In the genomic region with DNA sequence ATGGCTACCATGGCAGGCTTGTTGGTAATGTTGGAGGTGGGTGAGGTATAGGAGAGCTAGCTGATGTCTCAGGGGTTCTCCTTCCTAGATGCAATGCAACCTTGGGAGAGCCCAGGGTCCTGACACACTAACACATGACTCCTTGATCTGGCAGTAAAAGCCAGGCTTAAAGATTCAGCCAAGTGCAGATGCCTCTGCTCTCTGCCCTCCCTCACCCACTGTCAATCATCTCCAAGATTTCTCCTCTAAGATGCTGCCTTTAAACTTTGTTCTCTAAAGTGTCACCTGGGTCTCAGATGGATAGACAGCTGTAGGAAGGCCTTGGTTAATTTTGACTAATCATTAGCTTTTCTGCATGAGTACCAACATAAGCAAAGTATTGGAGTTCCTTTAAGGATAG, we compare ENCODE assay signal across 19 mouse cellular contexts.
DNase-seq lines count a peak whose midpoint lies in the region; ATAC-seq and TF ChIP-seq lines count a peak whose summit lies in the region.
"Had no signal": no experiment of that assay in that cellular context is flagged by ENCODE, and none has a peak within 500 bp of the region (broad histone marks: within the 10 kb centered on the region; RNA-seq: fewer than 3 reads in every experiment).

No protein-coding gene starts in this region.

- H3K9me3 ChIP-seq in kidney, embryonic 14.5 days (ENCODE audit: control insufficient read depth, low read length): no peaks in the 10 kb centered on the region
- H3K9me3 ChIP-seq: embryonic facial prominence, embryonic 13.5 days; forebrain, embryonic 12.5 days; heart, embryonic 15.5 days; hindbrain, embryonic 13.5 days had no signal

- no peaks in the 10 kb centered on the region for H3K27me3 ChIP-seq in kidney, adult 2 months (replicated peaks; ENCODE audit: control insufficient read depth, insufficient read depth, low read length)
- H3K27me3 ChIP-seq in kidney, embryonic 14.5 days (ENCODE audit: control insufficient read depth, insufficient read depth, low read length): no peaks in the 10 kb centered on the region
- H3K27me3 ChIP-seq: embryonic facial prominence, embryonic 13.5 days; forebrain, embryonic 12.5 days; heart, embryonic 15.5 days; hindbrain, embryonic 13.5 days had no signal

- H3K4me2 ChIP-seq in kidney, embryonic 14.5 days (replicated peaks; ENCODE audit: low read depth, low read length): no peak overlapping the region
- H3K4me2 ChIP-seq: embryonic facial prominence, embryonic 13.5 days; forebrain, embryonic 12.5 days; heart, embryonic 11.5 days; heart, embryonic 15.5 days; hindbrain, embryonic 13.5 days had no signal

- H3K4me1 ChIP-seq in kidney, adult 2 months (ENCODE audit: control insufficient read depth, insufficient read depth, low read length): peaks cover 21% of the 10 kb centered on the region
- H3K4me1 ChIP-seq in kidney, embryonic 14.5 days (ENCODE audit: control insufficient read depth, insufficient read depth, low read length): peaks cover 31% of the 10 kb centered on the region

- no peak for TF ChIP-seq CTCF in kidney, adult 2 months (conservative IDR thresholded peaks at IDR 0.05; ENCODE audit: insufficient read depth, insufficient read length, low read depth, low read length)
- no peak for TF ChIP-seq CTCF in gastrocnemius, adult 2 months (IDR thresholded peaks at IDR 0.05)

- no peak overlapping the region for H3K9ac ChIP-seq in kidney, embryonic 14.5 days (ENCODE audit: low read depth, low read length)
- H3K9ac ChIP-seq: embryonic facial prominence, embryonic 13.5 days; forebrain, embryonic 12.5 days; heart, embryonic 15.5 days had no signal

- H3K4me3 ChIP-seq in kidney, adult 2 months (ENCODE audit: insufficient read depth, low read depth, low read length): no peak overlapping the region
- H3K4me3 ChIP-seq in kidney, embryonic 14.5 days (ENCODE audit: low read length): no peak overlapping the region
- no peak overlapping the region for H3K4me3 ChIP-seq in gastrocnemius, adult 2 months
- H3K4me3 ChIP-seq: embryonic facial prominence, embryonic 13.5 days; forebrain, embryonic 12.5 days; heart, embryonic 15.5 days; hindbrain, embryonic 13.5 days had no signal

- intact Hi-C loops in gastrocnemius, adult 2 months (cut with DNase I): no loop called here

- no peaks in the 10 kb centered on the region for H3K36me3 ChIP-seq in kidney, adult 2 months (ENCODE audit: control insufficient read depth, insufficient read depth, low read length)
- H3K36me3 ChIP-seq in kidney, embryonic 14.5 days (ENCODE audit: control insufficient read depth, insufficient read depth, low read length): no peaks in the 10 kb centered on the region
- H3K36me3 ChIP-seq: embryonic facial prominence, embryonic 13.5 days; forebrain, embryonic 12.5 days; heart, embryonic 15.5 days; hindbrain, embryonic 13.5 days had no signal

- ATAC-seq in kidney, embryonic 14.5 days (ENCODE audit: low FRiP score, low TSS enrichment): no peak
- ATAC-seq: forebrain, embryonic 16.5 days; hindbrain, postnatal 0 days had no signal

- DNase-seq in kidney, adult 2 months: peak; percentile 80
- DNase-seq in kidney, adult 9 months: peak; percentile 84
- peak; percentile 56 for DNase-seq in kidney, postnatal 10 days
- no peak for DNase-seq in embryo, embryonic 10 days (ENCODE audit: low spot score)
- DNase-seq in gastrocnemius, adult 2 months: no peak
- DNase-seq: adrenal gland, adult 2 months; adrenal gland, postnatal 25 days; cerebellum, adult 18-20 months; cerebellum, adult 9-11 months; gastrocnemius, postnatal 25 days; heart, postnatal 14 days had no signal

- H3K27ac ChIP-seq in kidney, adult 2 months (ENCODE audit: insufficient read depth, low read depth, low read length): no peak overlapping the region
- no peak overlapping the region for H3K27ac ChIP-seq in kidney, embryonic 14.5 days (ENCODE audit: low read depth, low read length)
- H3K27ac ChIP-seq in gastrocnemius, adult 2 months: no peak overlapping the region
- H3K27ac ChIP-seq: embryonic facial prominence, embryonic 13.5 days; forebrain, embryonic 12.5 days; heart, embryonic 15.5 days; hindbrain, postnatal 0 days had no signal

- no peak for TF ChIP-seq POLR2A in kidney, adult 2 months (IDR thresholded peaks at IDR 0.05; ENCODE audit: low read depth, low read length)

Comparison
In these comparisons a context has a peak if more than half of its experiments do, and no peak if none do; other contexts are left out.
1. DNase-seq: peak in kidney, adult 2 months (single experiment), kidney, adult 9 months (single experiment) and kidney, postnatal 10 days (single experiment); none in embryo, embryonic 10 days (single experiment) and gastrocnemius, adult 2 months (single experiment).